ENCODE assay signal across 8 mouse cellular contexts in genomic region chr2:71786591-71787155, GRCm38 (mm10). TPM values are rescaled to one million over a fixed set of nuclear protein-coding genes. Genes with fewer than 3 reads are reported as not detected.
DNase-seq lines count a peak whose midpoint lies in the region; ATAC-seq and TF ChIP-seq lines count a peak whose summit lies in the region.

No protein-coding gene starts in this region.

- no peak for TF ChIP-seq POLR2A in bone marrow macrophage, adult 2 months (IDR thresholded peaks at IDR 0.05; ENCODE audit: borderline replicate concordance, low read depth, low read length)
- TF ChIP-seq POLR2A in myocyte (IDR thresholded peaks at IDR 0.05; ENCODE audit: insufficient read length, low read depth), result peak; percentile 94

- under 1% methylated on average over 55 of the region's 61 CpGs for WGBS in embryonic facial prominence, embryonic 15.5 days
- under 1% methylated on average over 57 of the region's 61 CpGs for WGBS in heart, embryonic 12.5 days
- WGBS in kidney, embryonic 14.5 days, result under 1% methylated on average over 43 of the region's 61 CpGs
- WGBS in liver, embryonic 13.5 days (ENCODE audit: insufficient replicate concordance), result under 1% methylated on average over 61 of the region's 61 CpGs

- H3K4me1 ChIP-seq in bone marrow macrophage, adult 2 months (ENCODE audit: control insufficient read depth, insufficient read depth, low read length), result peaks cover 4% of the 10 kb centered on the region; the same call in 1 of the 2 replicates
- peaks cover 3% of the 10 kb centered on the region; the same call in 1 of the 2 replicates for H3K4me1 ChIP-seq in embryonic facial prominence, embryonic 15.5 days
- peaks cover 23% of the 10 kb centered on the region for H3K4me1 ChIP-seq in heart, embryonic 12.5 days (replicated peaks)
- H3K4me1 ChIP-seq in kidney, embryonic 14.5 days (ENCODE audit: control insufficient read depth, insufficient read depth, low read length), result no peaks in the 10 kb centered on the region
- peaks cover 19% of the 10 kb centered on the region for H3K4me1 ChIP-seq in liver, embryonic 13.5 days (replicated peaks)

- H3K27me3 ChIP-seq in embryonic facial prominence, embryonic 15.5 days, result 0 out of 2 replicates have a peak, but pooled peaks cover 3% of the 10 kb centered on the region
- 0 out of 2 replicates have a peak, but pooled peaks cover 3% of the 10 kb centered on the region for H3K27me3 ChIP-seq in heart, embryonic 12.5 days (replicated peaks)
- no peaks in the 10 kb centered on the region for H3K27me3 ChIP-seq in kidney, embryonic 14.5 days (ENCODE audit: control insufficient read depth, insufficient read depth, low read length)
- H3K27me3 ChIP-seq in liver, embryonic 13.5 days, result peaks cover 43% of the 10 kb centered on the region
- no peaks in the 10 kb centered on the region for H3K27me3 ChIP-seq in myocyte (ENCODE audit: control insufficient read depth, insufficient read depth, insufficient read length)
- no peaks in the 10 kb centered on the region for H3K27me3 ChIP-seq in splenic B cell, adult 2 months (ENCODE audit: control insufficient read depth, insufficient read depth, low read length, poor library complexity, severe bottlenecking)

- no peaks in the 10 kb centered on the region for H3K36me3 ChIP-seq in embryonic facial prominence, embryonic 15.5 days
- no peaks in the 10 kb centered on the region for H3K36me3 ChIP-seq in heart, embryonic 12.5 days
- no peaks in the 10 kb centered on the region for H3K36me3 ChIP-seq in kidney, embryonic 14.5 days (ENCODE audit: control insufficient read depth, insufficient read depth, low read length)
- H3K36me3 ChIP-seq in liver, embryonic 13.5 days, result no peaks in the 10 kb centered on the region
- peaks cover 9% of the 10 kb centered on the region for H3K36me3 ChIP-seq in myocyte (ENCODE audit: control insufficient read depth, insufficient read depth)
- no peaks in the 10 kb centered on the region for H3K36me3 ChIP-seq in splenic B cell, adult 2 months (ENCODE audit: control insufficient read depth, insufficient read depth, low read length, poor library complexity, severe bottlenecking)

- H3K9me3 ChIP-seq in embryonic facial prominence, embryonic 15.5 days (replicated peaks), result no peaks in the 10 kb centered on the region
- H3K9me3 ChIP-seq in heart, embryonic 12.5 days (replicated peaks), result no peaks in the 10 kb centered on the region
- no peaks in the 10 kb centered on the region for H3K9me3 ChIP-seq in kidney, embryonic 14.5 days (ENCODE audit: control insufficient read depth, low read length)
- no peaks in the 10 kb centered on the region for H3K9me3 ChIP-seq in liver, embryonic 13.5 days (replicated peaks)

- peak overlapping the region; percentile 95 for H3K4me2 ChIP-seq in embryonic facial prominence, embryonic 15.5 days (replicated peaks)
- peak overlapping the region; percentile 83 for H3K4me2 ChIP-seq in heart, embryonic 12.5 days
- peak overlapping the region; percentile 91 for H3K4me2 ChIP-seq in kidney, embryonic 14.5 days (replicated peaks; ENCODE audit: low read depth, low read length)
- H3K4me2 ChIP-seq in liver, embryonic 13.5 days, result peak overlapping the region; percentile 96
- H3K4me2 ChIP-seq in myocyte (ENCODE audit: low read depth), result peak overlapping the region; percentile 95

- TF ChIP-seq CTCF in bone marrow macrophage, adult 2 months (IDR thresholded peaks at IDR 0.05; ENCODE audit: low read depth, low read length), result no peak

- ATAC-seq in embryonic facial prominence, embryonic 15.5 days (ENCODE audit: insufficient number of reproducible peaks, low FRiP score, low TSS enrichment, low read depth), result peak; percentile 87
- ATAC-seq in heart, embryonic 12.5 days (ENCODE audit: insufficient number of reproducible peaks, low FRiP score), result peak; percentile 91
- ATAC-seq in kidney, embryonic 14.5 days (ENCODE audit: low FRiP score, low TSS enrichment), result peak; percentile 92
- ATAC-seq in liver, embryonic 13.5 days (ENCODE audit: low read depth), result peak; percentile 86

- H3K9ac ChIP-seq in embryonic facial prominence, embryonic 15.5 days, result peak overlapping the region; percentile 69
- H3K9ac ChIP-seq in heart, embryonic 12.5 days, result peak overlapping the region; percentile 87
- H3K9ac ChIP-seq in kidney, embryonic 14.5 days (ENCODE audit: low read depth, low read length), result peak overlapping the region; percentile 85
- H3K9ac ChIP-seq in liver, embryonic 13.5 days, result peak overlapping the region; percentile 73

- peaks cover 35% of the 10 kb centered on the region for H3K79me2 ChIP-seq in myocyte (ENCODE audit: control insufficient read depth, insufficient read depth)

- peak overlapping the region; percentile 63 for H3ac ChIP-seq in myocyte (ENCODE audit: control insufficient read depth, insufficient read length)

- DNase-seq in CD8-positive naive resting alpha-beta T cell, adult 2 months (ENCODE audit: low read depth in 2 of 2, low spot score in 2 of 2), result peak; percentile 61 to 64
- no peak for DNase-seq in liver, embryonic 13.5 days
- DNase-seq in splenic B cell, adult 2 months (ENCODE audit: low read depth, low spot score), result peak; percentile 83

- peak overlapping the region; percentile 88 for H3K4me3 ChIP-seq in bone marrow macrophage, adult 2 months (ENCODE audit: insufficient read depth, low read length)
- H3K4me3 ChIP-seq in embryonic facial prominence, embryonic 15.5 days (replicated peaks), result peak overlapping the region; percentile 77
- peak overlapping the region; percentile 80 for H3K4me3 ChIP-seq in heart, embryonic 12.5 days
- H3K4me3 ChIP-seq in kidney, embryonic 14.5 days (ENCODE audit: low read length), result peak overlapping the region; percentile 82
- peak overlapping the region; percentile 75 for H3K4me3 ChIP-seq in liver, embryonic 13.5 days (replicated peaks)
- peak overlapping the region; percentile 85 for H3K4me3 ChIP-seq in myocyte

- H3K27ac ChIP-seq in bone marrow macrophage, adult 2 months (ENCODE audit: insufficient read depth, low read depth, low read length), result peak overlapping the region; percentile 44
- H3K27ac ChIP-seq in embryonic facial prominence, embryonic 15.5 days (replicated peaks), result peak overlapping the region; percentile 66
- peak overlapping the region; percentile 77 for H3K27ac ChIP-seq in heart, embryonic 12.5 days (ENCODE audit: poor library complexity, severe bottlenecking)
- peak overlapping the region; percentile 65 for H3K27ac ChIP-seq in kidney, embryonic 14.5 days (ENCODE audit: low read depth, low read length)
- H3K27ac ChIP-seq in liver, embryonic 13.5 days, result no peak overlapping the region; the same call in 1 of the 2 replicates

TF ChIP-seq in myocyte, 11 proteins besides CTCF, POLR2A, EP300 and RAD21:
- peak in 1 of 3 experiments; percentile 37 for TF ChIP-seq MYOG (IDR thresholded peaks at IDR 0.05; ENCODE audit: control insufficient read depth in 1 of 3, insufficient read depth in 1 of 3, insufficient read length in 2 of 3, low read depth in 2 of 3)
- peak; percentile 87 for TF ChIP-seq POLR2AphosphoS2 (IDR thresholded peaks at IDR 0.05; ENCODE audit: insufficient read length, low read depth)
- peak in 1 of 3 experiments; percentile 37 for TF ChIP-seq MYOD1 (IDR thresholded peaks at IDR 0.05; ENCODE audit: control insufficient read depth in 1 of 3, insufficient read length in 2 of 3, low read depth in 2 of 3)
- no peak for TF ChIP-seq SRF (IDR thresholded peaks at IDR 0.05; ENCODE audit: control insufficient read depth, insufficient read length, low read depth)

RNA-seq across cellular contexts. Expression of gene Itga6, which starts 41.3 kb away (rescaled TPM):
- polyA plus RNA-seq in bone marrow macrophage, adult 2 months (2012; ENCODE audit: insufficient read depth, insufficient read length, missing spikeins), result 144 and 160 TPM in 2 replicates
- polyA plus RNA-seq in embryonic facial prominence, embryonic 15.5 days (2015; fragmentation: Nextera tagmentation; extraction: Ambion mirVana), result 51.6 and 55.4 TPM in 2 replicates
- 115 and 130 TPM in 2 replicates for polyA plus RNA-seq in heart, embryonic 12.5 days (2016; fragmentation: Nextera tagmentation; extraction: Ambion mirVana)
- 65.6 and 95.8 TPM in 2 replicates for polyA plus RNA-seq in kidney, embryonic 14.5 days (2014; fragmentation: Nextera tagmentation; extraction: Ambion mirVana)
- 6.7 and 9.0 TPM in 2 replicates for polyA plus RNA-seq in liver, embryonic 13.5 days (2015; fragmentation: Nextera tagmentation; extraction: Ambion mirVana)
- 50.4 TPM for polyA plus RNA-seq in myocyte (2012; fragmentation: generic; extraction: Trizol)
